Mouse (Mus musculus) macrophage (primary cell): ENCODE measurements around the gene Emc10. TPM values are rescaled to one million over a fixed set of nuclear protein-coding genes. Genes with fewer than 3 reads are reported as not detected.

Experiments used
- H3K27ac ChIP-seq: fragments of 350-480 bp; formaldehyde crosslinking; 2 replicates; pipeline ENCODE4 v1.9.0; 2021
- H3K36me3 ChIP-seq: fragments of 350-480 bp; formaldehyde crosslinking; 2 replicates; pipeline ENCODE4 v1.9.0; 2021; ENCODE audit errors: inconsistent target
- H3K4me3 ChIP-seq: fragments of 350-480 bp; formaldehyde crosslinking; 2 replicates; pipeline ENCODE4 v1.9.0; 2021; ENCODE audit errors: inconsistent target
- H3K79me2 ChIP-seq: fragments of 350-480 bp; formaldehyde crosslinking; 2 replicates; pipeline ENCODE4 v1.9.0; 2021; ENCODE audit errors: inconsistent target
- WGBS: methylation state at CpG from one replicate; pipeline ENCODE4 v1.1.7; 2026; ENCODE audit warnings: inconsistent platforms; ENCODE audit not compliant: missing documents; 5-methylcytosine and 5-hydroxymethylcytosine counted together
- polyA plus RNA-seq: library from polyadenylated mRNA; stranded (reverse); fragments of 250-400 nt; gene quantifications from 3 replicates; pipeline ENCODE4 v1.2.4, GENCODE M21; 2018; ENCODE audit warnings: inconsistent platforms

Gene Emc10
- polyA plus RNA-seq, 1 experiment from 2014 or later: 35.5 TPM

GRCm38 (mm10) chr7:44445528-44445923 is 50.8 kb downstream of the Emc10 start:
- Histone ChIP-seq H3K79me2 (no peaks in the 10 kb centered on the region), H3K4me3 (no peak overlapping the region), H3K27ac (no peak overlapping the region), H3K36me3 (no peaks in the 10 kb centered on the region)
- WGBS: 9% methylated on average over 7 of the region's 7 CpGs

GRCm38 (mm10) chr7:44444886-44445527 is 51.3 kb downstream of the Emc10 start:
- H3K4me3 ChIP-seq: no peak overlapping the region
- no peaks in the 10 kb centered on the region for H3K36me3 ChIP-seq
- WGBS: 8% methylated on average over 29 of the region's 29 CpGs
- H3K79me2 ChIP-seq: no peaks in the 10 kb centered on the region
- no peak overlapping the region for H3K27ac ChIP-seq

DNA sequence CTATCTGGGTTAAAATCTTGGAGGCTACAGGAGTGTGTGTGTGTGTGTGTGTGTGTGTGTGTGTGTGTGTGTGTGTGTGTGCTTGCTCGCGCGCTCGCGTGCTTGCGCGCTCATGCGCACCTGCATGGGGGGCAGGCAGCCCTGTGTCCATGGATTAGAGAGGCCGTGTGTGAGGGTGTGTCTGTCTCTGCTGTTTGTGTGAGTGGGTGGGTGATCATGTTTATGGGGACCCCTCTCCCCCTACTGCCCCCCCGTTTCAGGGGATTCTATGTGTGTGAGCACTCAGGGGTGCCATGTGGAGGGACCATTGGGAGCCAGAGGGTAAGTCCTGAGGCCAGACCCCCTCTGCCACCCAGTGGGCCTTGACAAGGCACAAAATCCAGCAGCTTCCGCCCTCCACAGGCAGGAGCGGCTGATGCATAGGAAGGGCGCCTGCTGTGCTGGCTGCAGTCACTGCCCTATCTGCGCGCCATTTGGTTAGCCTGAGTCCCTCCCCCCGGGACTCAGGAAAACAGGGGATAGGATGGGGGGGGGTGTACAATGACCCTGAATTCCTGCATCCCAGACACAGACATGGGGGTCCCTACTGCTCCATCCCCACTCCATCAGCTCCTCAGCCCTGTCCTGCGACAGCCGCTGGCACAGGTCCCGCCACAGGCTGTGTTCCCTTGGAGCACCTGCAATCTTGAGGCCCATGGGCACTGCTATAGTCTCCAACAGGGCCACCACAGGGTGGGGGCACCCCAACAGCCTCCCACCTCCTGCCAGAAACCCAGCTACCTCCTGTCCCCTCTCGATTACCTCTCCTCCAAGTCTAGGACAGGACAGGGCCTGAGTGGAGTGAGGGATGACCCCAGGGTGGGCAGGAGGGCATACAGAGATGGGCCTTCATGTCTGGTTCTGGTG is 52.8 kb downstream of the Emc10 start:
- no peak overlapping the region for H3K4me3 ChIP-seq
- 15% methylated on average over 12 of the region's 20 CpGs for WGBS
- H3K36me3 ChIP-seq: no peaks in the 10 kb centered on the region
- H3K79me2 ChIP-seq: no peaks in the 10 kb centered on the region
- no peak overlapping the region for H3K27ac ChIP-seq

DNA sequence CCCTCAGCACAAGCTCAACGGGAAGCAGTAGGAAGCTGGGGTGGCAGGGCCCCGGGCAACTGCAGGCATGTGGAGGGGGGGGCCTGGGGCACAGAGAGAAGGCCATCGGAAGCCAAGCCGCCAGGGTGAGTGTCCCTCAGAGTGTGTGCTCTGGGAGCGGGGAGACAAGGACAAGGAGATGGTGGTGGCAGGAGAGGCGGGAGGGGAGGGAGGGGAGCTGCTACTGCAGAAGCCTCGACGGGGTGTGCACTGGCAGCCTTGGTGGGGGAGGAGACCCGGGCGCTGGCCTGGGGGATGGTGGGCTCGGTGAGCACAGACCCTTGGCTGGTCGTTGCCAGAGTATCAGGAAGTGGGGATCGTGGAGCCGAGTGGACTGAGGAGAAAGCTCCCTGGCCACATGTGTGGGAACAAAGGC is 53.9 kb downstream of the Emc10 start:
- Histone ChIP-seq H3K4me3 (no peak overlapping the region), H3K27ac (no peak overlapping the region), H3K36me3 (no peaks in the 10 kb centered on the region), H3K79me2 (no peaks in the 10 kb centered on the region)
- 2% methylated on average over 14 of the region's 14 CpGs for WGBS

- H3K27ac ChIP-seq: no peak overlapping the region
- H3K36me3 ChIP-seq: no peaks in the 10 kb centered on the region
- H3K4me3 ChIP-seq: no peak overlapping the region
- no peaks in the 10 kb centered on the region for H3K79me2 ChIP-seq
- 3% methylated on average over 14 of the region's 14 CpGs for WGBS
Observed at GRCm38 (mm10) chr7:44441648-44442109, 54.6 kb downstream of the Emc10 start.

- H3K79me2 ChIP-seq: no peaks in the 10 kb centered on the region
- no peaks in the 10 kb centered on the region for H3K36me3 ChIP-seq
- no peak overlapping the region for H3K27ac ChIP-seq
- no peak overlapping the region for H3K4me3 ChIP-seq
- 11% methylated on average over 1 of the region's 1 CpGs for WGBS
Observed at GRCm38 (mm10) chr7:44441180-44441579, 55.1 kb downstream of the Emc10 start.

DNA sequence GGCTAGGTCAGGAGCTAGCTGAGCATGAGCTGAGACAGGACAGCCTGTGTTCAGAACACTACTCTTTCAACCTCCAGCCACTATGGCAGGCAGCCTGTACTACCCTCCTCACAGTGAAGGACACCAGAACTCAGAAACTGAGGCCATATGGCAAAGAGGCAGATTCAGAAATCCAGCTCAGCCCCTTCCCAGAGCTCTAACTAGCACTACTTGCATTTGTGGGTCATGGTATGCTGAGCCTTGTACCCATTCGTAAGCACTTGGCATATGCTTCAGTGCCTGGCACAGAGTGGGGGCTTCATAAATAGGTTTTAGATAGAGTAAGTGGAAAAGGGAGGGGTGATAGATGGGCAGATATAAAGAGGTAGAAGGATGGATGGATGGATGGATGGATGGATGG is 55.9 kb downstream of the Emc10 start:
- no peak overlapping the region for H3K4me3 ChIP-seq
- H3K27ac ChIP-seq: no peak overlapping the region
- no peaks in the 10 kb centered on the region for H3K79me2 ChIP-seq
- no peaks in the 10 kb centered on the region for H3K36me3 ChIP-seq
- 85% methylated on average over 1 of the region's 1 CpGs for WGBS

Other genes with a start within 250 kb of the Emc10 start
- gene 1700028J19Rik, start 249.8 kb downstream of the Emc10 start, polyA plus RNA-seq: 0.33 to 0.97 TPM (median 0.36 TPM) in 3 replicates
- gene 2410002F23Rik, start 249.8 kb downstream of the Emc10 start, polyA plus RNA-seq: 11.6 to 24.3 TPM (median 20.5 TPM) in 3 replicates
- gene Acp4, start 239.2 kb downstream of the Emc10 start, polyA plus RNA-seq: not detected in 3 replicates
- gene Gm15517, start 235.1 kb downstream of the Emc10 start, polyA plus RNA-seq: not detected in 3 replicates
- 0.06 to 0.12 TPM (median 0.09 TPM) in 3 replicates for gene Clec11a, start 189.6 kb downstream of the Emc10 start, polyA plus RNA-seq
- gene Shank1, start 186.3 kb downstream of the Emc10 start, polyA plus RNA-seq: 0.02 TPM in 1 of 3 replicates, not detected in the others
- 0.11 TPM in 1 of 3 replicates, not detected in the others for gene Syt3, start 112.4 kb downstream of the Emc10 start, polyA plus RNA-seq
- 0.16 TPM in 1 of 3 replicates, not detected in the others for gene 1700008O03Rik, start 110.7 kb downstream of the Emc10 start, polyA plus RNA-seq
- gene Lrrc4b, start 67.5 kb downstream of the Emc10 start, polyA plus RNA-seq: not detected in 3 replicates
- gene Aspdh, start 31.1 kb downstream of the Emc10 start, polyA plus RNA-seq: not detected in 3 replicates
- 12.5 to 32.1 TPM (median 31.4 TPM) in 3 replicates for gene Josd2, start 28.5 kb downstream of the Emc10 start, polyA plus RNA-seq
- 0.89 to 1.5 TPM (median 0.99 TPM) in 3 replicates for gene Fam71e1, start 52 bp upstream of the Emc10 start, polyA plus RNA-seq
- not detected in 3 replicates for gene Mybpc2, start 28.1 kb upstream of the Emc10 start, polyA plus RNA-seq
- 0.27 to 1.1 TPM (median 0.30 TPM) in 3 replicates for gene Spib, start 35.5 kb upstream of the Emc10 start, polyA plus RNA-seq
- gene Pold1, start 52.3 kb upstream of the Emc10 start, polyA plus RNA-seq: 6.9 to 28.1 TPM (median 7.2 TPM) in 3 replicates
- gene Nr1h2, start 57.4 kb upstream of the Emc10 start, polyA plus RNA-seq: 55.3 to 86.2 TPM (median 57.8 TPM) in 3 replicates
- gene Napsa, start 75.9 kb upstream of the Emc10 start, polyA plus RNA-seq: 14.8 to 26.9 TPM (median 21.1 TPM) in 3 replicates
- gene Kcnc3, start 94.1 kb upstream of the Emc10 start, polyA plus RNA-seq: 0.05 to 0.66 TPM (median 0.11 TPM) in 3 replicates
- not detected in 3 replicates for gene Myh14, start 174.3 kb upstream of the Emc10 start, polyA plus RNA-seq
- not detected in 3 replicates for gene Izumo2, start 212.2 kb upstream of the Emc10 start, polyA plus RNA-seq